ENCODE assay signal across 16 mouse cellular contexts in genomic region chr1:80671056-80671455, GRCm38 (mm10).
"Had no signal": no experiment of that assay in that cellular context is flagged by ENCODE, and none has a peak within 500 bp of the region (broad histone marks: within the 10 kb centered on the region; RNA-seq: fewer than 3 reads in every experiment).

No protein-coding gene starts in this region.

- DNase-seq: kidney, adult 2 months; kidney, postnatal 25 days; layer of hippocampus, adult 9-11 months; liver; liver, embryonic 13.5 days; lung, adult 2 months; retina, postnatal 1 day; right cerebral cortex, postnatal 4 days; spleen, adult 18-20 months had no signal

- H3K27ac ChIP-seq: limb, embryonic 12.5 days; liver, embryonic 13.5 days; neural tube, embryonic 13.5 days; stomach, postnatal 0 days had no signal

- H3K9ac ChIP-seq: limb, embryonic 12.5 days; liver, embryonic 13.5 days; neural tube, embryonic 13.5 days had no signal

- H3K4me1 ChIP-seq: limb, embryonic 12.5 days; liver, embryonic 13.5 days; neural tube, embryonic 13.5 days had no signal

- H3K4me3 ChIP-seq: limb, embryonic 12.5 days; liver, embryonic 13.5 days; megakaryocyte, embryonic 14.5 days; neural tube, embryonic 13.5 days had no signal

- H3K27me3 ChIP-seq: limb, embryonic 12.5 days; liver, embryonic 13.5 days; megakaryocyte, embryonic 14.5 days; neural tube, embryonic 13.5 days had no signal

- H3K9me3 ChIP-seq: limb, embryonic 12.5 days; liver, embryonic 13.5 days; megakaryocyte, embryonic 14.5 days; neural tube, embryonic 13.5 days had no signal

- ATAC-seq: lung, postnatal 0 days; midbrain, embryonic 16.5 days had no signal

- H3K36me3 ChIP-seq: limb, embryonic 12.5 days; liver, embryonic 13.5 days; neural tube, embryonic 13.5 days had no signal

- H3K4me2 ChIP-seq: limb, embryonic 12.5 days; liver, embryonic 13.5 days; midbrain, embryonic 11.5 days; neural tube, embryonic 13.5 days had no signal
